Mouse (Mus musculus): Measurements from ENCODE around the gene Pfkm.

DNA sequence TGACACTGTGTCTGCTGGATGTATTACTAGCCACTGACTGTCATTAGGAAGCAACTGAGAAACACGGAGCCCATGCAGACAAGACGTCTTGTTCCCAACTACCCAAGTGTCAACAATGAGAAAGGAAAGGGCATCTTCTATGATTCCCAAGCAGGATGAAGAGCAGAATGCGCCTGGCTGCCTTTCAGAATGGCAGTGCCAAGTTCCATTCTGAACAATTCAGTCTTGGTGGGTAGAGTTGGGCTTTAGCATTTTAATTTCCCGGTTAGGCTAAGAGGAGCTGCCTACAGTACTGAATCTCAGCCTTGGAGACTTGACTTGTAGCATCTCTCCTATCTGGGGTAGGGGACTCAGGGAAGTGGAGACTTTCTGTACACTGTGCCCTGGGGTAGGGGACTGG, 41.6 kb downstream of the Pfkm start:
- TF ChIP-seq POLR2A (IDR thresholded peaks at IDR 0.05; ENCODE audit: extremely low read depth, insufficient read depth, low read length) (no peak), CTCF (IDR thresholded peaks at IDR 0.05; ENCODE audit: low read depth, low read length) (no peak)

Measured in liver, adult 2 months (tissue).